Mouse (Mus musculus) retina, adult 2 months (tissue): ENCODE results near the gene Msi2.

Experiments
- DNase-seq: peaks from one replicate; pipeline ENCODE4 v3.0.0-alpha.2; 2012; ENCODE audit warnings: low read depth, low spot score

Gene Msi2

DNA sequence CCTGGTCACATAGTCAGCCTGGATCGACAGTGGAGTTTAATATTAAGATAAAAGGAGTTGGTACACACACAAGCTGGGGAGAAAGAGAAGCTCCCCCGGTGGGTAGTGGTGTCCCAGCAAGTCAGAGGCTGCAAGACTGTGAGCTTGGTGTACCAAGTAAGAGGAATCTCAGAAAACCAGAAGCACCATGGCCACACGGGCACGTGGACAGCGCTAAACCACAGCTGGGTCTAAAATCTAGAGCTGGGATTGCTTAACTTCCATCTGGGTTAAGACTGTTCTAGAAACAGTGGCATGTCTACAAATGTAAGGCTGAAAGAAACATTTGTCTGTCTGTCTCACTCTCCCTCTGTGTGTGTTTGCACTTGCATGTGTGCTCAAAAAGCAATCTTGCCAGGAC lies 402.9 kb downstream of the Msi2 start:
- DNase-seq = no peak

DNA sequence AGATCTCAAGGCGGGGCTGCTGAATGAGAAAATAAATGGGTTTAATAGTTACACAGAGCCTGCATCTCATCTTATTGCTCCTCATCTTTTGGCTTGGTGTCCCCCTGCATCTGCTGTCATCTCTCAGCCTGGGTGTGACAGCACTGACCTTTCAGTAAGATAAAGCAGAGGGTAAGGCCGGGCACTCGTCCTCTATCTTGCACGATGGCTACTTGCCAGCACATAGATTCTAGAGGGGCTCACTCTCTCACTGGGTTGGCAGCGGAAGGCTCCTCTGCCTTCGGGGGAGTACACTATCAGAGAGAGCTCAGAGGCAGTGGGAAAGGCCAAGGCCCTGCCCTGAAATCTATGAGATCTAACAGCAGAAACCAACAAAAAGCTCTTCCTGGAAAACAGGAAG lies 403.8 kb downstream of the Msi2 start:
- DNase-seq = no peak

DNA sequence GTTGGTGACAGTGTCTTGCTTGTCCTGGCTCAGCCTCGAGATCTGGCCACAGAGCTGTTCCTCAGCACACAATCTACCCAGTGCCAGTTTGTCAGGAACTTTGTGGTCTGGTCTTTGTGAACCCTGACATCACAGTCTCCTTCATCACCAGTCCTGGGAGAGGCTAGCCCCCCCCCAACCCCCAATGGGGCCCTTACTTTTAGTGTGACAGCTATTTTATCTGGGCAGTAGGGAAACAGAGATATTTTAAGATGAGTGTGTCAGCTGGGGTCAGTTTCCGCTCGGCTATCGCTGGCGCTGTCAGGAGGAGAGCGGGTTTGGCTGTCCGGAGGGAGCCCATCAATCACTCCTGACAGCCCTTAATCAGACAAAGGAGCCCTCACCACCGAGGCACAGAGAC lies 404.8 kb downstream of the Msi2 start:
- DNase-seq = no peak

DNA sequence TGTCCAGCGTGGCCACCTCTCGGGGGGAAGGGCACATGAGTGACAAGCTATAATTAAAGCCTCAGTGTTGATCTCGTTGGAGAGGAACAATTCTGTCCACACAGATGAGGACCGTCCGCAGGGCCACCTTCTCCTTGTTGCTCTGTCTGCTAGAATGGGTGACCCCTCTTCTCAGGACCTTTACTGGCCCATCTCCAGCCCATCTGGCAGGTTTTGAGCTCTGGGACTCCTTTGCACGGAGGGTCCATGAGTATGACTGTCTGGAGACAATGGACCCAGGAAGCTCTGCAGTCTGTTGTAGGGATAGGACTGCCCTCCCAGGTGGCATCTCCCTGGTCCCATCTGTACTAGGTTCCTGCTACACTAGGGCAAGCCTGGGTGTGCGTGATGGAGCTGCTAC lies 406.7 kb downstream of the Msi2 start:
- DNase-seq = no peak

DNA sequence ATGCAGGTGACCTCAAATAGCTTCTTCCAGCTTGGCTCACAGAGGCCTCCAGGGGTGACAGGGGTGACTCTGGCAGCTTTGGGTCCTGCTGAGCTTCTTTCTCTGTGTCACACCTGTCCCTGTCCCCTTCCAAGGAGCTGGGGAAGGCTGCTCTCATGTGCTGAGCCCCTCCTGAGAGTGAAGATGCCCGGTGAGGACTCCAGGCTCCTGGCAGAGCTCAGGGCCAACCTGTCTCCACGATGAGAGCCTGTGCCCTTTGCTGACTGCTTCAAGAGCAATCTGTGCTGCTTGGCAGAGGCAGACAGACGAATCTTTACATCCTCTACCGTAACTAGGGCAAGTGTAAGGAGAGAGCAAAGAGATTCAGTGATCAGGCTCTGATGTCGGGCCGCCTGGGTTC lies 407.5 kb downstream of the Msi2 start:
- DNase-seq = no peak

DNA sequence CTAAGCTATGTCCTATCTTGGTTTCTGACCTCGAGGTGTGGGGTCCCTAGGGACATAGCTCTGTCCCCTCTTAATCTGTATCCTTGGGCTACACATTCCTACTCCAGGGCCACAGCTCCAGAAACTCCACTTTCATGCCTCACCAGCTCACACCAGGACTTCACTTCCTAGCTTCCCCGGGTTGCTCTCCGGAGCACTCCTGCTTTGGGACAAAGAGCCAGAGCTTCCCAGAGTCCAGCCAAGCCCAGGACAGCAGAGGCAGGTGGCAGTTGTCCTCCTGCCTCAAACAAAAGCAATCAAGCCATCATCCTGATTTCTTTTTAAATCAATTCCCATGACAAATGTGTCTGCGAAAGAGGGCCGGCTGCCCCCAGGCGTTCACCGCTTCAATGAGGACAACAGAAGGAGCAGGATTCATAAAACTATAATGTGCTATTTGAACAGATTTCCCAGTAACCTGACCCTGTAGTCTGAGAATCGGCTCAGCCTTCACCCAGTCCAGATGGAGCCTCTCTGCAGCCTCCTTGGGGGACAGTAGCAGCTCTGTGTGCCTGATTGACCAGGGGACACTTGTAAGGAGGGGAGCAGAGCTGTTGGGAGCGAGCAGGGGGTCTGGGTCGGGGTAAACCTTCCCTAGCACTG lies 409.1 kb downstream of the Msi2 start:
- DNase-seq = no peak

DNA sequence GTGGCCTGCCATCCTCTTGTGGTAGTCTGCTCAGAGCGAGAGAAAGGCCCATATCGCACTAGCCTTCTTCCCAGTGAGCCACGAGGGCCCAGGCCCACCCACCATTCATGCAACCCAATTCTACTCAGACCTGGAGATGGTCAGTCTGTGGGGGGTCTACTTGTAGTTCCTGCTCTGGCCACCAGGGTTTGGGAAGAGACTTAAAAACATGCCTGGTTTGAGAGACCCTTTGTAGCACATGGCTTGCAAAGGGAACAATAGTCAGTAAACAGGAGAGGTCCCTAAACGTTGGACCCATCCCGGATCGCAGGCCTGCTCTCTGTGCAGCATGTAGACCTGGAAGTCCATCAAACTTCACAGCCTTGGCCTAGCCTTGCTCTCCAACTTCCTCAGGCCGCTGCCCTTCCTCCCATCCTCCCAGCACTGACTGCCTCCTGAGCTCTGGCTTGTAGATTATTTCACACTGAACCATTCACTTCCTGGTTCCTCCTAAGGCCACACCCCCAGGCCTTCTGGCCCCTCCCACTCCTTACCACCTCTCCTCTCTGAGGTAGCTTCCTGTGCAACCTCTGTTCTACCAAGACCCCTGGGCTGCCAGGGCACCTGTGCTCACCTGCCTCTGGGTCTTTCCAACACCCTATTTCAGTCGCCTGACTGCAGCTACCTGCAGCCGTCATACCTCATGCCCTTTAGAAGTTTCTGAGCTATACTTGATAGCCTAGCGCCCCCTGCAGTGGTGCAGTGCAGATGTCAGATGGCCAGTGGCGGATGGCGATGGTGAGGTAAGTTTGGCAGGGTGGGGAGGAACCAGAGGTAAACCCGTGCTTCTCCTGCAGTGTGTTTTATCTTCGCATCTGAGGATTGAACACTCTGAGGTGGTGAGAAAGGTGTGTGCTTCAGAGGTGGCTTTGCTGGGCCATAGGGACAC lies 410.4 kb downstream of the Msi2 start:
- no peak for DNase-seq

DNA sequence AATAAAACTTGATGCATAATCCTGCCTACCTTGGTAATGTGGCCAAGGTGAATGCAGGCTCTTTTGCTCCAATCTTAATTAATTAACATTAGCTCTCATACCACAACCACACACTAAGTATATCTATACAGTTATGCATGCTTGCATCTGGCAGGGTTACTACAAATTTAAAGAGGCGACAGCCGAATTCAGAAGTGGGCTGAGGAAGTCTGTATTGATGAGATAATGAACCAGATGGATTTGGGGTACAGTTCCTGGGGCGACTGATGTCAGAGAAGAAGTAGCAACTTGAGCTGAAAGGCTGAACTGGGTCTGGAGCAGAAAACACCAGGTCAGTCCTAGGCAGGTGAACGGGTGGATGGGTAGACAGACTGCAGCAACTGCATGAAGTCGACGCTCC lies 412.6 kb downstream of the Msi2 start:
- no peak for DNase-seq

DNA sequence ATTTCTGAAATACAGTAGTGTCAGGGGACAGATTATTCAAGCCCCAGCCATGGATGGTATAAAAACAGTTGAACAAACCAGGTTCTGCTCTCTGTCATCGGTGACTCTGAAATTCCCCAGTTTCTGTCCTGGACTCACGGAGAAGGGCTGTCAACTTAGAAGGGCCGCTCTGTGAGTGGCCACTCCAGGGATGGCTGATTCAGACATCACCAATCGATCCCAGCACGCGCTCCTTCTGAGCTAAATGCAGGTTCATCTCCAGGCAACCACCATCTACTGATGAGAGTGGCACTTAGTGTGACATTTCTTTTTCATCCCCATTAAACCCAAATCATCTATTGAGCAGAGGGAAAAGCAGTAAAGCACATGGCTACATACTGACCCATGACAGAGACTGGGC lies 416.7 kb downstream of the Msi2 start:
- no peak for DNase-seq

DNA sequence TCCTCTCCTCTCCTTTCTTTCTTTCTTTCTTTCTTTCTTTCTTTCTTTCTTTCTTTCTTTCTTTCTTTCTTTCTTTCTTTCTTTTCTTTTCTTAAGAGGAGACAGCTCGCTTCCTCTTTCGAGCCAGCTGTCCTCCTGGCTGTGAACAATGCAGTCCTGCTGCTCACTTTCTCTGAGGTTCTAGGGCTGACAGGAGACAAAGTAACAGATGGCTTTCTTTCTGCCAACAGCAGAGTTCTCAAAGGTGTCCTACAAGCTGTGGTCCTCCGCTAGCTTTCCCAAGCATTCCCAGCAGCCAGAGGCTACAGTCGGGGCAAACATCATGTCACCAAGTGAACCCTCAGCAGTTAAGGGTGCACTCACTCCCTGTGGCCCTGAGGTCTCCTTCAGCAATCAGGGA lies 419.0 kb downstream of the Msi2 start:
- no peak for DNase-seq

DNA sequence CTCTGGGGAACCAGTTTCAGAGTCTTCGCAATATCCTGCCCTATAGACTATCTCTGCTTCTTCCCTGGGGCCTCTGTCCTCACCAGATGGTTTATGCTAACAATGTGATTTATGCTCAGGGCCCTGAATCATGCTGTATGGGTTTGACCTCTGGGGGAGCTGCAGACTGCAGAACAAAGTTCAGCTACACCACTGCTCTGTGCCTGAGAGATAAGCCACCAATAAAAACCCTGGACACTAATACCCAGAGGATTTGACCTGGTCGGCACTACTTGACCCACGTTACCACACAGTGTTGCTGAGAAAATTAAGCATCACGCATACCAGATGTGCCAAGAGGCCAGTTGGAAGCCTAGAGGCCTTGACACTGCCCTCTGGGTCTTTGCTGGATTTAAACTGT lies 420.8 kb downstream of the Msi2 start:
- no peak for DNase-seq

DNA sequence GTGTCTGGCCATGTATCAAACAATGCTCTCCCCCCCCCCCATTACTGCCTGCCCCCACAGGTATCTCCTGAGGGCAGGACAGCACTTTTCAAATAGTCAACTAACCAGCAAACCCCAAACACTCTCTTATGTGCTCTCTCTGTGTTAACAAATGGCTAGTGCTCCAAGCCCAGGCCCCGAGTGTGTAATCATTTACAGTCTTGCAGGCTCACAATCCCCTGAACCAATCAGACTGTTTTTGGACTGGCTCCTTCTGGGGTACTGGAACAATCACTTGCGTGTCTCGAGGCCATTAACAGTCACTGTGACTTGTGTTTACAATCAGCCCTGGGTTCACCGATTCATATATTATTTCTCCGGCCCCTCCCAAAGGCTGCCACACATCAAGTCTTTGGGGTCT lies 423.0 kb downstream of the Msi2 start:
- no peak for DNase-seq

DNA sequence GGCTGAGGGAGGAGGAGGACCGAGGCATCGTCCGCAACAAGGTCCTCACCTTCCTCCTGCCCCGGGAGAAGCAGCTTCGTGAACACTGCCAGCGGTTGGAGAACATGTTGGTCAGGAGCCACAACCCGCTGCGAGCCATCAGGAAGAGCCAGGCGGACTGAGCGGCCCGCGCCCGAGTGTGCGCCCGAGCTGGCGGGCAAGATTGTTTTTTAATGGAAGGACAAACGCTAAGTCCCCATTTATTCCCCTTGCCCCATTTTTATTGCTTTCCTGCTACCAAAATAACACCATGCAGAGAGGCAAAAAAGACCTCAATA lies 424.0 kb downstream of the Msi2 start:
- no peak for DNase-seq

DNA sequence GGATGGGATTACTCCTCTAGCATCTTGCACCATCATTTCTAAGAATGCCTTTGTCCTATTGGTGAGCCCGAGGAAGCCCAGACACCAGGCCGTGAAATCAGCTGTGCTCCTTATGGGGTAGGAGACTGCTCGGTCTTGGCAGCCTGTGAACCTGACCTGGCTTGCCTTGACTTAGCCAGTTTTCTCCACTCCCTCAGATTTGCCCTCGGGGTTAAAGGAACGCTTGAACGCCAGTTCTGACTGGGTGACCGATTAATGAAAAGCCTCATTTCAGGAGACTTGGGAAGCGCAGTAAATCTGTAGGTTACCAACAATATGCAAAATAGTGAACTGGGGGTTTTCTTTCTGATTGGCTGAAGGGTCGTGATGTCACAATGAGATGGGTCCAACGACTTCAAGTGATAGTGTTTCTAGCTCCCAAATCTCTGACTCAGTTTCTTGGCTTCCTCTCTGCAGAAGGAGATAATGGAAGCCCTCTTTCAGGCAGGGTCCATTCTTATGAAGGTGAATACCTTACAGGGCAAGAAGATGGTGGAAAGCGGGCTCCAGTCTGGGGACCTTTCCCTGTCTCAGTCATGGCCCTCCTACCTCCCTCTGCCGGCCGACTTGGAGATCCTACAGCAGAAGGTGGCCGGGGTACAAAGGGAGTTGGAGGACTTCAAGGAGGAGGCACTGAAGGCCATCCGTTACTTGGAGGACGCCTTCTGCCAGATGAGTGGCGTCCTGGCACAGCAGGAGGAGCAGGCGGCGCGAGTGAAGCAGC lies 424.5 kb downstream of the Msi2 start, which contains the start of gene Ccdc182:
Gene Ccdc182 (plus strand): TSS at position 428 of the 763 bp plus-strand sequence.
- DNase-seq = no peak

DNA sequence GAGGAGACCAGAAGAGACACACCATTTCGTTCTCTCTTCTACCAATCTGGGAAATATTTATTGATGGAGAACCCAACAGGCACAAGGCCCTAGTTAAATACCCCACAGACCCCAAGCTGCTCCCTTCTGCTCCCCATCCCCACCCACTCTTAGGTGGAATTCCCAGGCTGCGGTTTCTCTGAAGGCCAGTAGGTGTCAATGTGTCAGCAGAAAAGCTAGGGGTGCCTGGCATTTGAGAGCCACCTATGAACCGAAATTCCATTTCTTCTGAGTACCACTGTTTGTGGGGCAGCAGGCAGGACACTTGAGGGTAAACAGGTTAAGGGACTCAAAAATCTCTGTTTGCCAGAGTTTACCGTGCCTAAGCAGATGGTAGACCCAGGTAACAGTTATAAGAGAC lies 426.6 kb downstream of the Msi2 start:
- peak; percentile 16 for DNase-seq

DNA sequence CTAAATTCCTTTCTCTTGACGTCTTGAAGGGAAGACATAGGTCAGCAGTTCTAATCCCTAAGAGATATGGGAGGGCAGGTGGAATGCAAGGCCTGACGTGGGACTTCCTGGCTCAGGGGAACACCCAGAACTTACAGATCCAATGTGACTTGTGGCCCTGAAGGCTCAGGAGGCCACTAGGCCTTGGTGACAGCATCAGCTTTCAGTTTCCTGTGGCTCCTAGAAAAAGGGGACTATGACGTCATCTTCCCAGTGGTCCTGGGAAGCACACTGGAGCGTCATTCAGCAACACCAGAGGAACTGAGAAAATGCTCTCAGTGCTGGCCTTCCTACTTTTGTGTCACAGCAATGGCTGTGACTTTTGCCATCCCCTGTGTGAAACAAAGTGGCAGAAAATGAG lies 427.1 kb downstream of the Msi2 start:
- DNase-seq = no peak
